Mouse (Mus musculus) B cell, adult 2 months (primary cell): ENCODE measurements around the gene Arhgef19.

Source experiments
- DNase-seq, 2 experiments: peaks; one replicate each; pipeline ENCODE4 v3.0.0; 2022

Arhgef19 gene

GRCm38 (mm10) chr4:141239388-141240125, at the start of gene Arhgef19:
TSS of gene Arhgef19 (plus strand) at chr4:141239499.
- DNase-seq, result peak; percentile 78 to 79

- DNase-seq, result no peak
These were observed 48.0 kb upstream of the Arhgef19 start for GRCm38 (mm10) chr4:141191294-141191693.

- DNase-seq, result no peak
These were observed 44.7 kb upstream of the Arhgef19 start for GRCm38 (mm10) chr4:141194553-141194952.

GRCm38 (mm10) chr4:141196981-141197685, 42.2 kb upstream of the Arhgef19 start:
- DNase-seq, result no peak

- no peak for DNase-seq
These were observed 41.6 kb upstream of the Arhgef19 start for GRCm38 (mm10) chr4:141197686-141198035.

- no peak for DNase-seq
These were observed 38.4 kb upstream of the Arhgef19 start for GRCm38 (mm10) chr4:141200906-141201305.

GRCm38 (mm10) chr4:141202192-141202591, 37.1 kb upstream of the Arhgef19 start:
- no peak for DNase-seq

- peak; percentile 32 to 36 for DNase-seq
These were observed 34.7 kb upstream of the Arhgef19 start for GRCm38 (mm10) chr4:141204580-141205061.

- no peak for DNase-seq
These were observed 32.2 kb upstream of the Arhgef19 start for GRCm38 (mm10) chr4:141207081-141207480.

GRCm38 (mm10) chr4:141210524-141211219, 28.6 kb upstream of the Arhgef19 start:
- peak; percentile 41 to 43 for DNase-seq

- DNase-seq, result no peak
These were observed 27.7 kb upstream of the Arhgef19 start for GRCm38 (mm10) chr4:141211646-141212045.

- no peak for DNase-seq
These were observed 26.4 kb upstream of the Arhgef19 start for GRCm38 (mm10) chr4:141212892-141213291.

- DNase-seq, result no peak
These were observed 26.0 kb upstream of the Arhgef19 start for GRCm38 (mm10) chr4:141213342-141213741.

- peak; percentile 94 for DNase-seq
These were observed 25.4 kb upstream of the Arhgef19 start, which contains the start of gene Rsg1 for GRCm38 (mm10) chr4:141213770-141214336. TSS of gene Rsg1 (plus strand) at chr4:141213956.

GRCm38 (mm10) chr4:141214337-141214851, 24.9 kb upstream of the Arhgef19 start:
- DNase-seq, result peak; percentile 71 to 72

- DNase-seq, result no peak
These were observed 19.6 kb upstream of the Arhgef19 start for GRCm38 (mm10) chr4:141219583-141220213.

GRCm38 (mm10) chr4:141221848-141222247, 17.5 kb upstream of the Arhgef19 start:
- DNase-seq, result no peak

- no peak for DNase-seq
These were observed 16.5 kb upstream of the Arhgef19 start for GRCm38 (mm10) chr4:141222752-141223151.

- no peak for DNase-seq
These were observed 10.6 kb upstream of the Arhgef19 start for GRCm38 (mm10) chr4:141228687-141229086.

- DNase-seq, result no peak
These were observed 6.1 kb upstream of the Arhgef19 start for GRCm38 (mm10) chr4:141233196-141233595.

- no peak for DNase-seq
These were observed 3.7 kb upstream of the Arhgef19 start for GRCm38 (mm10) chr4:141235537-141236111.

- DNase-seq, result no peak
These were observed 2.4 kb upstream of the Arhgef19 start for GRCm38 (mm10) chr4:141236856-141237255.
